Mouse (Mus musculus) cerebellum, postnatal 10 days (tissue): ENCODE results near the gene Abraxas2.

Experiments
- DNase-seq, 2 experiments: peaks; one replicate each; pipeline ENCODE4 v3.0.0; 2021; ENCODE audit warnings: mixed read lengths in 2 of 2

Abraxas2 gene

DNA sequence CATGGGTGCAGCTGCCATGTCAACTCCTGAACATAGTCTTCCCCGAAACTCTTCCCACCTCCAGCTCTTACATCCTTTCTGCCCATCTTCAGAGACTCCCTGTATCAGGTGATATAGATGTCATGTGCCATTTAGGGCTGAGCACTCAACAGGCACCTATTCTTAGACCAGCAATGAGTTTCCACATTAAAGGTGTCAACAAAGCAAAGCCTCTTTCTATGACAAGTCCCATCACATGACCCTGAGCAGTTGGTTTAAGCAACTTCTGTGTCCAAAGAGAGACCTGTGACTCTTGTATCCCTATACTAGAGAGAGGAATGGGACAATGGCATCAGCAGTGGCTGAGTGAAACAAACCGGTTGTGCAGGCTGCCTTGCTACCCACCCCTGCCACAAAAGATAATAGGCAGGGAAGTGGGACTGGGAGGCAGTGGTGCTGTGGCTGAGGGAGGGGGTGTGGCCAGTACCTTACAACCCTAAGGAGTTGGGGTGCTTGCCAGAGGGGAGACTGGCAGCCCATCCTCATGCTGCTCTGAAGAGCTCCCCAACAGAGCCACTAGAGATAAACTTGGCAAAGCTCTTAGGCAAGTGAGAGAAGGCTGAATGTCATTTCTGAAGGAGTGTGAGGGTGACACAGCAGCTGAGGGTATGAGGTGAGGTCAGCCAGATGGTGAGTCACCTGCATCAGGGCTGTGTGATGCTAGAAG, 42.0 kb downstream of the Abraxas2 start:
- no peak for DNase-seq

DNA sequence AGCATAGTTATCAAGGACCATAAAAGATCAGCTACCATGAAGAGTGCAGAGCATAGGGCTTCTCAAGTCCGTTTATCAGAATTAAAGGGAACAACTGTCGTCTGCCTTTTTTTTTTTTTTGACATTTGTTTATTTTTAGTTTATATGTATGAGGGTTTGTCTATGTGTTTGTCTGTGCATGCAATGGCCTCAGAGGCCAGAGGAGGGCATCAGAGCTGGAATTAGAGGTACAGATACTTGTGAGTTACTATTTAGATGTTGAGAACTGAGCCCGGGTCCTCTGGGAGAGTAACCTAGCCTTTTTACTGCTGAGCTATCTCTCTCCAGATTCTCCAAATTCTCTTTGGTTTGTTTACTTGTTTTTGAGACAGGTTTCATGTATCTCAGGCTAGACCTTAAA, 44.8 kb downstream of the Abraxas2 start:
- DNase-seq = no peak

DNA sequence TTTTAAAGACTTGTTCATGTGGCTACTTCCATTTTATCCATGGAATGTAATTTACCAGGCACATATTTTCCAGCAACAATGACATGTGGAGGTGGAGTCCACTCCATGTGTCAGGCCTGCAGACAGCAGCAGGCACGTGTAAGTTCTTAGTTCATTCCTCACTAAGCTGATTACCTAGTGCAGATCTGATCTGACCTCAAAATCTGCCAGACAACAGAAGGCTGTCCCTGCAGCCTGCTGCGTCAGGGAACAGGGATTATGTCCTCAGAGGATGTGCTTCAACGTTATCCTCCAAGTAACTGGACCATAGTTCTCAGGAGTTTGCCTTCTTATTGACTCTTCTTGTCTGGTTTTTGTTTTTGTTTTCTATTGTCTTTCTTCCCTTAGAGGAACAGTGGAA, 62.9 kb downstream of the Abraxas2 start:
- peak in 1 of 2 experiments; percentile 17 for DNase-seq

DNA sequence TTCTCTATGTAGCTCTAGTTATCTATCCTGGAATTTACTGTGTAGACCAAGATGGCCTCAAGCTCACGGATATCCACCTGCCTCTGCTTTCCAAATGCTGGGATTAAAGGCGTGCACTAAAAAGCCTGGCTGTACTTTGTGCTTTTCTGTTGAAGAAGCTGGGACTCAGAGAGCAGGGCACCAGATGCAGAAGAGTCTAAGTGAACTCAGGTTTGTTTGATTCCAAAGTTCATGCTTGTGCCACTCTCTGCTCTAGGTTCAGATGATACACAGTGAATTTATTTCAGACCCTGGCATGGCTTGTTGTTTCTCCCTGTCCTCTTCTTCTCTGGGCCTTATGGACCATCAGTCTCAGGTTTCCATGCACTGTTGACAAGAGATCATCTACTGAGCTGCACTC, 66.2 kb downstream of the Abraxas2 start:
- DNase-seq = no peak

DNA sequence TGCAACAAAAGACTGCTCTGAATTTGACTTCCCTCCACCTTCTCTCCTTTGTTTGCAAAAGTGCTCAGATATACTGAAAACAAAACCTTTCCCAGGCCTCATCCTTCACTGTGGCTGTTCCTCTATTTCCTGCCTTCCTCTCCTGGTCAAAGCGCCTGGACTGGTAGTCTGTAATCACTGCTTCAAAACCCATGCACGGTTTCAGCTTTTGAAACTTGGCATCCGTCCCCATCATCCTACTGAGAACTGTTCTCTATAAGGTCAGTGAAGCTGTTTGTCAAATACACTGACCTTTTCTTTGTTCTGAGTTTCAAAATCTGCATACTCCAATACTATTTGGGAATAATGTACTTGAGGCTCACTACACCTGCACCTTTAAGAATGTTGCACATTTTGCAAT, 68.2 kb downstream of the Abraxas2 start:
- DNase-seq = no peak

DNA sequence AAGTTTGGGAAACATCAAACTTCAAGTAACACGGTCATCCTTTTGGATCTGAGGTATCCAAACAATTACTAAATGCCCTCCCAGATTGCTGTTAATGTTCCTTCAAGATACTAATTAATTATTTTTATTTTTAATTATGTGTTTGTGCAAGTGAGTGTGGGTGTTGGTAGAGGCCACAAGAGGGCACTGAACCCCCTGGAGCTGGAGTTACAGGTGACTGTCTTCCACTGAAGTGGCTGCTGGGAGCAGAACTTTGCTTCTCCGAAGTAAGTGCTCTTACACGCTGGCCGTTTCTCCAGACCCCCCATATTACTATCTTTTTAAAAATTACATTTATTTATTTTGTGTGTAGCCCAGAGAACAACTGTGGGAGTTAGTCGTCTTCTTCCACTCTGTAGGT, 71.0 kb downstream of the Abraxas2 start:
- DNase-seq = peak in 1 of 2 experiments; percentile 14

DNA sequence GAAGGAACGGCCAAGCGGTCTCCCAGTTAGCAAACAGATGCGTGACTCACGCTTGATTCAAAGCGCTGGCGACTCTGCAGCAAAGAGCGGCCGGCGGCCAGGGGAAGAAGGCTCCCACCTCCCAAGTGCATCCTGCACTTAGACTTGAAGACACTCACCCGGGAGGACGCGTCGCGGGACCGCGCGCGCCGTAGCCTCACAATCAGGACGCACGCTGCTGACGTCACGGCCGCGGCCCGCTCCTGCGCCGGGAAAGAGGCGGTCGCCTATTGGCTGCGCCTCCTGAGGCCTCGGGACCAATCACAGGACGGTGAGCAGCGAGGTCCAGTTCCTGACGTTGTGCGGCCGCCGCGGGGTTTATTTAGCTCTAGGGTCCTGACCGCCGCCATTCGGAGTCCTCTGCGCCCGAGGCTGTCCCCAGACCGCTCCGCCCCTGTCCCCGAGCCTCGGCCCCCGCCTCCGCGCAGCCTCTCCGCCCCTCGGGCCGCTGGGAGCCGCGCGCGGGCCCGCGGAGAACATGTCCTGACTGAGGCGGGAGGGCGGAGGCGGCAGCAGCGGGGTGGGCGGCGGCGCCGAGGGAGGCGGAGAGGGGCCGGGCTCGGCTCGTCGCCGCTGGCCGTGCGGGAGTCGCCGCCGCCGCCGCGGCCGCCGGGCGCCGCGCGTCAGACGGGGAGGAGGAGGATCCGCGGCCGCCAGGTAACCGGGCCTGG, 72.0 kb downstream of the Abraxas2 start, which contains the start of gene Zranb1:
TSS of gene Zranb1 (plus strand) at position 293 of the 710 bp plus-strand sequence.
- DNase-seq = peak; percentile 99

DNA sequence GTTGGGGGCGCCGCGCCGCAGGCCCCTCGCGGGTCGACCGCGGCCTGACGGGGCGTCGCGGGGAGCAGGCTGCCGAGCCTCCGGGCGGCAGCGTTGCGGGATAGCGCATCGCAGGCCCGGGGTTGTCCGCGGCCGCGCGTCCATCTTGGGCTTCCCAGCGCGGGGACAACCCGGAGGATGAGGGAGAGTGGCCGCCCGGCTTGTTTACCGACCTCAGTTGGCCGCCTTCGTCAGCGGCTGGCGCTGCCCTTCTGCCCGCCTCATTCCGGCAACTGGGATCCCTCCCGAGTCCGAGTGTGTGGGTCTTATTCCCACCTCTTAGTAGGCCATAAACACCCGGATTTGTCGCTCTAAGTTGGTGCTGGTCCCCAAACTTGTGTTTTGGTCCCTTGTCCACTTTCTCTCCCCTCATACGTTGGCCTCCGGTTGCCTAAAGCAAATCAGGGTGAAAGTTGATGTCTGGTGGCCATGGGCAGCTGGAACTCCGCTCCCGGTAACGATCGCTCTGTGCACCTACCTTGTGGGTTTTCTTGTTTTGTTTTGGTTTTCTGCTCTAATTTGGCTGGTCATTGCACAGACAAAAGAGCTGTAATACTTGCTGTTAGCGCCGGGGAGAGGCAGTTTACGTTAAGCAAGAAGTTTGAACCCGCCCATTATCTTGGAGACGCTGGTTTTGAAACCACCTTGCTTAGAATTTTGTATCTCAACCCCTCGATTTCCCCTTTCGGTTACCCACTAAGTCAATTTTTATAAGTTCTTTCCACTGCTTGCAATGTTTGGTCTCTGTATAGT, 72.7 kb downstream of the Abraxas2 start:
- DNase-seq = peak; percentile 63 to 74

DNA sequence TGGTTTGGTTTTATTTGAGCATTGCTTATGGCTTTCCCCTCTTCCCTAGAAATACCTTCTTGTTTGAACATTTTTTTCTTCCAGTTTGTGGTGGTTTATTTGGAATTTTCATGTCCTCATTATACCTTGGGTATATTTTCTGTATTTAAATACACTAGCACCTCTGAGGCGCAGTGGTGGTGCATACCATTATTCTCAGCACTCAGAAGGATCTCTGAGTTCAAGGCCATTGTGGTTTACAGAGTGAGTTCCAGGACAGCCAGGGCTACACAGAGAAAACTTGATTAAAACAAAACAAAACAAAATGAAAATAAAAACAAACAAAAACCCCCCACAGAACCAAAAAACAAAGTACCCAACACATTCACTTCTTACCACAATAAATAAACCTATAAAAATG, 74.3 kb downstream of the Abraxas2 start:
- DNase-seq = no peak
